Comparison of ENCODE assay signal across 9 mouse cellular contexts in genomic region chr19:3436840-3437239, GRCm38 (mm10). TPM values are rescaled to one million over a fixed set of nuclear protein-coding genes. Genes with fewer than 3 reads are reported as not detected.
A peak's percentile ranks its signal among the peaks of the same experiment; 100 is the strongest.
DNase-seq lines count a peak whose midpoint lies in the region; TF ChIP-seq lines count a peak whose summit lies in the region.
"Had no signal": no experiment of that assay in that cellular context is flagged by ENCODE, and none has a peak within 500 bp of the region (broad histone marks: within the 10 kb centered on the region; RNA-seq: fewer than 3 reads in every experiment).

No protein-coding gene starts in this region.

- no peaks in the 10 kb centered on the region for H3K79me2 ChIP-seq in liver, adult 2 months (ENCODE audit: control insufficient read depth, insufficient read depth, low read length)

- no peaks in the 10 kb centered on the region for H3K27me3 ChIP-seq in liver, adult 2 months (ENCODE audit: control insufficient read depth, insufficient read depth, low read length)
- H3K27me3 ChIP-seq in heart, embryonic 10.5 days (ENCODE audit: insufficient read depth, poor library complexity, severe bottlenecking), result peaks cover 10% of the 10 kb centered on the region; the same call in 1 of the 2 replicates
- H3K27me3 ChIP-seq: liver, embryonic 15.5 days had no signal

- no peak for TF ChIP-seq POLR2A in liver, adult 2 months (IDR thresholded peaks at IDR 0.05; ENCODE audit: extremely low read depth, insufficient read depth, low read length)

- no peak overlapping the region for H3K4me3 ChIP-seq in liver, adult 2 months (ENCODE audit: insufficient read depth, low read depth, low read length)
- H3K4me3 ChIP-seq in heart, embryonic 10.5 days, result no peak overlapping the region
- H3K4me3 ChIP-seq: liver, embryonic 15.5 days had no signal

- intact Hi-C loops in gastrocnemius, postnatal 14 days (cut with DNase I; ENCODE audit: low total_unique reads), result loop anchor here (5.0 kb wide), 1 partner anchor 40 kb away; no protein-coding TSS in a partner anchor

- H3K9me3 ChIP-seq in heart, embryonic 10.5 days, result no peaks in the 10 kb centered on the region
- H3K9me3 ChIP-seq: liver, embryonic 15.5 days had no signal

- 50% methylated on average over 9 of the region's 9 CpGs for WGBS in liver, adult 2 months
- 58% methylated on average over 9 of the region's 9 CpGs for WGBS in heart, embryonic 10.5 days

- H3K36me3 ChIP-seq in liver, adult 2 months (ENCODE audit: control insufficient read depth, insufficient read depth, low read length), result no peaks in the 10 kb centered on the region
- H3K36me3 ChIP-seq in heart, embryonic 10.5 days, result no peaks in the 10 kb centered on the region
- H3K36me3 ChIP-seq: liver, embryonic 15.5 days had no signal

- no peak overlapping the region for H3K9ac ChIP-seq in liver, adult 2 months (ENCODE audit: low read depth, low read length)
- H3K9ac ChIP-seq: liver, embryonic 15.5 days had no signal

- TF ChIP-seq CTCF in liver, adult 2 months (IDR thresholded peaks at IDR 0.05; ENCODE audit: low read depth, low read length), result peak; percentile 72

- peak; percentile 23 for DNase-seq in gastrocnemius, postnatal 14 days
- no peak for DNase-seq in gastrocnemius, postnatal 4 days (ENCODE audit: low spot score in 2 of 2)
- DNase-seq in A20 (ENCODE audit: low read depth, low spot score) (peak; percentile 79), WW6 (ENCODE audit: low read depth, low spot score) (peak; percentile 53)
- no peak for DNase-seq in liver, adult 2 months (ENCODE audit: extremely low read depth, low read depth, low spot score)
- DNase-seq in spleen, postnatal 4 days (ENCODE audit: low spot score in 2 of 2), result peak; percentile 68 to 89
- no peak for DNase-seq in layer of hippocampus, postnatal 14 days (ENCODE audit: low spot score in 2 of 2)
- DNase-seq in heart, embryonic 10.5 days (ENCODE audit: low spot score), result no peak

- no peaks in the 10 kb centered on the region for H3K4me1 ChIP-seq in liver, adult 2 months (ENCODE audit: control insufficient read depth, insufficient read depth, low read length)
- H3K4me1 ChIP-seq in heart, embryonic 10.5 days, result peaks cover 13% of the 10 kb centered on the region; the same call in 1 of the 2 replicates
- H3K4me1 ChIP-seq: liver, embryonic 15.5 days had no signal

- no peak overlapping the region for H3K27ac ChIP-seq in liver, adult 2 months (replicated peaks; ENCODE audit: insufficient read depth, low read depth, low read length)
- no peak overlapping the region for H3K27ac ChIP-seq in heart, embryonic 10.5 days
- H3K27ac ChIP-seq: liver, embryonic 15.5 days had no signal

RNA-seq across cellular contexts. Expression of gene Gal, which starts 22.5 kb away (rescaled TPM):
- total RNA-seq in gastrocnemius, postnatal 14 days (2021), result under 1 TPM in 1 of 2 experiments, not detected in 1; 0.33 TPM
- not detected for total RNA-seq in gastrocnemius, postnatal 4 days (2021)
- 0.28 TPM in 1 of 2 replicates, not detected in the other for total RNA-seq in liver, adult 2 months (2014; rRNA removed)
- not detected in 2 replicates for polyA plus RNA-seq in liver, adult 2 months (2012; rRNA removed)
- 1 to 10 TPM; 3.8 to 5.1 TPM for total RNA-seq in layer of hippocampus, postnatal 14 days (2021)
- 13.5 and 14.9 TPM in 2 replicates for polyA plus RNA-seq in heart, embryonic 10.5 days (2016; fragmentation: Nextera tagmentation; extraction: Ambion mirVana)

RNA-seq across cellular contexts. Expression of gene Tesmin, which starts 48.2 kb away (rescaled TPM):
- under 1 TPM; 0.20 to 0.43 TPM for total RNA-seq in gastrocnemius, postnatal 14 days (2021)
- 1 to 10 TPM; 1.1 to 1.3 TPM for total RNA-seq in gastrocnemius, postnatal 4 days (2021)
- total RNA-seq in liver, adult 2 months (2014; rRNA removed), result 0.46 and 0.54 TPM in 2 replicates
- 0.31 and 0.33 TPM in 2 replicates for polyA plus RNA-seq in liver, adult 2 months (2012; rRNA removed)
- total RNA-seq in layer of hippocampus, postnatal 14 days (2021), result under 1 TPM; 0.25 to 0.52 TPM
- 0.21 and 1.1 TPM in 2 replicates for polyA plus RNA-seq in heart, embryonic 10.5 days (2016; fragmentation: Nextera tagmentation; extraction: Ambion mirVana)

Comparison
In these comparisons a context has a peak if more than half of its experiments do, and no peak if none do; other contexts are left out.
1. DNase-seq: peak in gastrocnemius, postnatal 14 days (single experiment), A20 (single experiment), WW6 (single experiment) and spleen, postnatal 4 days (2 of 2); none in gastrocnemius, postnatal 4 days (0 of 2), liver, adult 2 months (single experiment), layer of hippocampus, postnatal 14 days (0 of 2) and heart, embryonic 10.5 days (single experiment).